Mouse (Mus musculus) lung, postnatal 0 days (tissue): Measurements from ENCODE around the gene Afg3l1. TPM values are rescaled to one million over a fixed set of nuclear protein-coding genes. Genes with fewer than 3 reads are reported as not detected.
"Not testable (repeated sequence)": the region's sequence is repeated elsewhere in the genome, so short reads cannot be mapped to it uniquely, and the experiment has no call there.

Experiments used
- ATAC-seq: fragments of 200-750 bp; cut with Nextera tagmentation; 2 replicates; pipeline ENCODE4 v1.8.0; 2017; ENCODE audit warnings: moderate library complexity
- DNase-seq: peaks from one replicate; pipeline ENCODE4 v3.0.0-alpha.2; 2016; ENCODE audit warnings: low spot score
- H3K27ac ChIP-seq: fragments of 300-500 bp; sonication (generic); 2 replicates; pipeline ENCODE4 v1.5.1; 2014; ENCODE audit warnings: antibody characterized with exemption, mild to moderate bottlenecking, low read length, mixed read lengths
- H3K27me3 ChIP-seq: fragments of 300-500 bp; sonication (generic); replicated peaks from 2 replicates; pipeline ENCODE4 v1.6.1; 2014; ENCODE audit warnings: low read length, mixed read lengths; ENCODE audit not compliant: insufficient read depth
- H3K36me3 ChIP-seq: fragments of 300-500 bp; sonication (generic); 2 replicates; pipeline ENCODE4 v1.6.1; 2014; ENCODE audit warnings: low read length, mixed read lengths; ENCODE audit not compliant: insufficient read depth
- H3K4me1 ChIP-seq: fragments of 300-500 bp; sonication (generic); 2 replicates; pipeline ENCODE4 v1.6.1; 2014; ENCODE audit warnings: antibody characterized with exemption, low read depth, low read length, mixed read lengths; ENCODE audit not compliant: insufficient read depth
- H3K4me2 ChIP-seq: fragments of 300-500 bp; sonication (generic); replicated peaks from 2 replicates; pipeline ENCODE4 v1.6.1; 2014; ENCODE audit warnings: low read depth, mild to moderate bottlenecking, low read length, moderate library complexity, mixed read lengths
- H3K4me3 ChIP-seq: fragments of 300-500 bp; sonication (generic); 2 replicates; pipeline ENCODE4 v1.5.1; 2014; ENCODE audit warnings: low read depth, low read length
- H3K9ac ChIP-seq: fragments of 300-500 bp; sonication (generic); replicated peaks from 2 replicates; pipeline ENCODE4 v1.6.1; 2014; ENCODE audit warnings: low read depth, mild to moderate bottlenecking
- H3K9me3 ChIP-seq: fragments of 300-500 bp; sonication (generic); 2 replicates; pipeline ENCODE4 v1.6.1; 2016; ENCODE audit warnings: low read length, mixed read lengths
- CTCF ChIP-seq: IDR thresholded peaks from 2 replicates; pipeline ENCODE4 v1.5.1; 2016; ENCODE audit warnings: antibody characterized with exemption, mild to moderate bottlenecking
- EP300 ChIP-seq: IDR thresholded peaks from 2 replicates; pipeline ENCODE4 v1.6.1; 2016; ENCODE audit warnings: antibody characterized with exemption, mild to moderate bottlenecking, control low read depth
- WGBS: fragments of 180-500 bp; shearing (Covaris S2); extraction: QIAGEN DNeasy Blood & Tissue Kit; methylation state at CpG from one replicate; pipeline ENCODE4 v1.1.7; 2014; 5-methylcytosine and 5-hydroxymethylcytosine counted together
- polyA plus RNA-seq: library from polyadenylated mRNA; unstranded; fragments of >200 nt; fragmentation: Nextera tagmentation; extraction: Ambion mirVana; gene quantifications from 2 replicates; pipeline ENCODE4 v1.2.1, GENCODE M21; 2015

Gene Afg3l1
- polyA plus RNA-seq, 1 experiment from 2014 or later: 28.3 TPM

DNA sequence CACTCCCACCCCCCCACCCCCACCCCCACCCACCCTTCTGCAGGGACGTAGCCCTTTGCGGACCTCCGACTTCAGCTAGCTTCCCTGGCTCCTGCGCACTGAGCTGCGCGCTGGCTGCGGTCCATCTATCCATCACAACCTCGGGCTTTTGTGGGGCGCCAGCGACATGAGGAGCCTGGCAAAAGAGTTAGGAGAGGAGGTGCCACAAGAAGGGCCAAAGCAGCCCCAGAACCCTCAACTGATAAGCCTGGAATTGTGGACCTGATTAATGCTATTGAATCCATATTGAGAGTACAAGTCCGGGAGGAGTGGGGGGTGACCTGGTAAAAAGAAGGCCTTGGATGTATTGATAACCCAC, 37.8 kb downstream of the Afg3l1 start:
- H3K27me3 ChIP-seq: peaks cover 23% of the 10 kb centered on the region
- no peak overlapping the region for H3K27ac ChIP-seq
- H3K9ac ChIP-seq: no peak overlapping the region
- no peaks in the 10 kb centered on the region for H3K36me3 ChIP-seq
- no peak for ATAC-seq
- 2% methylated on average over 11 of the region's 11 CpGs for WGBS
- DNase-seq: no peak
- H3K4me3 ChIP-seq: peak overlapping the region; percentile 50; the same call in 1 of the 2 replicates
- no peaks in the 10 kb centered on the region for H3K9me3 ChIP-seq
- peak overlapping the region; percentile 95 for H3K4me2 ChIP-seq
- TF ChIP-seq EP300: no peak
- TF ChIP-seq CTCF: no peak
- H3K4me1 ChIP-seq: no peaks in the 10 kb centered on the region

DNA sequence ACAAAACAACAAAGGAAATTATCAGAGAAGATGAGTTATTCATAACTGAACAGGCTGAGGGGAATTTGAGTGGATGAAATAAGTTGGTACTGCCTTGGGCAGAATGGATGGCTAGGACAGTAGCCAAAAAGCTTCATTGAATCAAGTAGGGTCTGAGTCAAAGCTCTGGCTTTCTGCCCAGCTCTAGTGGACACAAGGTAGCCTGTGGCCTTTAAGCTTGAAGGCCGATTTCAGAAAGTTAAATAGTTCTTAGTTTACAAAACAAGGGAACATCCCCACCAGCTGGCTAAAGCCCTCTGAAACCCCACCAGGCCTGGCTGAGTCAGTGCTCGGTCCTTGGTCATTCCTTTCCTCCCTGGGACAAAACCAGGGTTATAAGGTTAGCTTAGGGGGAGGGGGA, 38.9 kb downstream of the Afg3l1 start:
- no peak for TF ChIP-seq CTCF
- no peak for TF ChIP-seq EP300
- H3K36me3 ChIP-seq: no peaks in the 10 kb centered on the region
- no peaks in the 10 kb centered on the region for H3K9me3 ChIP-seq
- H3K4me3 ChIP-seq: no peak overlapping the region
- H3K9ac ChIP-seq: no peak overlapping the region
- DNase-seq (no peak), ATAC-seq (no peak)
- no peaks in the 10 kb centered on the region for H3K4me1 ChIP-seq
- H3K4me2 ChIP-seq: no peak overlapping the region
- H3K27me3 ChIP-seq: peaks cover 23% of the 10 kb centered on the region
- WGBS: 42% methylated on average over 2 of the region's 2 CpGs
- no peak overlapping the region for H3K27ac ChIP-seq

DNA sequence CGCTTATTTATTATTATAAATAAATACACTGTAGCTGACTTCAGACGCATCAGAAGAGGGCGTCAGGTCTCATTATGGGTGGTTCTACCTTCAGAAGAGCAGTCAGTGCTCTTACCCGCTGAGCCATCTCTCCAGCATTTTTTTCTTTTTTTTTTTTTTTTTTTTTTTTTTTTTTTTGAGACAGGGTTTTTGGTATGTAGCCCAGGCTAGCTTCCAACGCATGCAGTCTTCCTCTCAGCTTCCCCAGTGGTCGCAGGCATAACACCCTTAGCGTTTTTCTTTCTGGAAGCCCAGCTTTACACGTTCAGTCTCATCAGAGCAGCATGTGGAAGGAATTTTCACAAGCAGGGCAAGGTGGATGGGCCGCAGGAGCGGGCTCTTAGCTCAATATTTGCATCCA, 40.5 kb downstream of the Afg3l1 start:
- Histone ChIP-seq H3K27ac (no peak overlapping the region), H3K27me3 (peaks cover 19% of the 10 kb centered on the region), H3K36me3 (no peaks in the 10 kb centered on the region), H3K4me3 (no peak overlapping the region), H3K4me1 (no peaks in the 10 kb centered on the region), H3K9me3 (no peaks in the 10 kb centered on the region), H3K4me2 (peak overlapping the region; percentile 72), H3K9ac (no peak overlapping the region)
- no peak for DNase-seq
- ATAC-seq: no peak
- 33% methylated on average over 10 of the region's 10 CpGs for WGBS
- TF ChIP-seq CTCF (no peak), EP300 (no peak)

DNA sequence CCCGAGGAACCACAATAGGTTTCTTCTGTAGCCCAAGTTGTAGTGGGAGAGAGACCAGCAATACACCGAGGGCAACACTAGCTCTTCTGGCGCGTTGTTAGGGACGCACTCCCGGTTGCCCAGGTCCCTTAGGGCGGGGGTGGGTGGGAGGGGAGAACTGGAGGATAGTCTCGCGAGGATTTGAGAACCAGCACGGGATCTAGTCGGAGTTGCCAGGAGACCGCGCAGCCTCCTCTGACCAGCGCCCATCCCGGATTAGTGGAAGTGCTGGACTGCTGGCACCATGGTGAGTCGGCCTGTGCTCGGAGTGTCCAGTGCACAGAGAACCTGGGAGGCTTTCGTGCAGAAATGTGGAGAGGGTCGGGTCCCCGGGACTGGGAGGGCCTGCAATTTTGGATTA, 41.0 kb downstream of the Afg3l1 start, which contains the start of gene Gas8:
Gas8 (plus strand) TSS at position 168 of the 400 bp plus-strand sequence.
- Histone ChIP-seq H3K4me3 (peak within 1 kb of the TSS; percentile 61), H3K9ac (peak within 1 kb of the TSS; percentile 55), H3K36me3 (no peaks in the 10 kb centered on the region), H3K27ac (no peak within 1 kb of the TSS), H3K9me3 (no peaks in the 10 kb centered on the region), H3K4me1 (no peaks in the 10 kb centered on the region), H3K27me3 (peaks cover 14% of the 10 kb centered on the region), H3K4me2 (peak within 1 kb of the TSS; percentile 72)
- TF ChIP-seq EP300 (no peak), CTCF (peak; percentile 51)
- WGBS: under 1% methylated on average over 20 of the region's 20 CpGs
- ATAC-seq: peak; percentile 99
- DNase-seq: peak; percentile 98

DNA sequence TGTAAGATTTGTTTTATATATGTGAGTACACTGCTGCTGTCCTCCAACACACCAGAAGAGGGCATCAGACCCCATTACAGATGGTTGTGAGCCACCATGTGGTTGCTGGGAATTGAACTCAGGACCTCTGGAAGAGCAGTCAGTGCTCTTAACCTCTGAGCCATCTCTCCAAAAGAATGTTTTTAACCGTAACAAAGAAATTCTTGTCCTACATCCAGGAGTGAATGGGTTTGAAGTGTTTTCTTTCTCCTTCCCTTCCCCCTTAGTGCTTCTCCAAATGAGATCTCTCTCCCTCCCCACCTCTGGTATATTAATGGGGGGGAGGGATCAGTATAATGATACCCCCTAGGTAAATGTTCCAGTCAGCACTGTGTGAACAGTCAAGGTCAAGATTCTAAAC, 42.3 kb downstream of the Afg3l1 start:
- WGBS: 69% methylated on average over 1 of the region's 1 CpGs
- not testable (repeated sequence) for H3K9me3 ChIP-seq, H3K4me2 ChIP-seq, H3K9ac ChIP-seq, H3K27ac ChIP-seq, H3K36me3 ChIP-seq, H3K4me1 ChIP-seq, DNase-seq, H3K27me3 ChIP-seq, ATAC-seq, H3K4me3 ChIP-seq

DNA sequence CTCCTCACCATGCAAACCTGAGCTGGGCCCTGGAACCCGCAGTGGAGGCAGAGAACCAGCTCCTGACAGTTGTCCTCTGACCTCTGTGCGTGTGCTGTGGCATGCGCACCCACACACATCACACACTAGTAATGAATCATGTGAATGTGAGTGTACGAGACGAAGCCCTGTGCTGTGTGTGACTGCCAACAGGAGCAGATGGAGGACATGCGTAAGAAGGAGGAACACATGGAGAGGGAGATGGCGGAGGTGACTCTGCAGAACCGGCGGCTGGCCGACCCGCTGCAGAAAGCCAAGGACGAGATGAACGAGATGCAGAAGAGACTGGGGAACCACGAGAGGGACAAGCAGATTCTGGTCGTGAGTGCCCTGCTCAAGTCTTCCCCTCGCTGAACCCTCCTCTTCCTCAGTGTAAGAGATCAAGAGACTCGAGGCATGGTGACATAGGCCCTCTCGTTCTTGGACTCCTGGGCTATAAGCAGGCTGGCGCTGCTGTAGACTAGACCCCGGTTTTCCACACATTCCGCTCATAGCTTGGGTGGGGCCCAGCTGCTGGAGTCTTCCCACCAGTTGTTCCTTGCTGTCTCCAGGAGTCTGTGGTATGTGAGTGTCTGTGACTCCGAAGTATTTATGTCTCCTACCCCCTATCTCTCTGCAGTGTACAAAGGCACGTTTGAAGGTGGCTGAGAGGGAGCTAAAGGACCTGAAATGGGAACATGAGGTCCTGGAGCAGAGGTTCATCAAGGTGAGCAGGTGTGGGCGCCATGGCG, 50.2 kb downstream of the Afg3l1 start:
- Histone ChIP-seq H3K4me1 (no peaks in the 10 kb centered on the region), H3K4me3 (no peak overlapping the region), H3K9me3 (no peaks in the 10 kb centered on the region), H3K27ac (no peak overlapping the region), H3K27me3 (no peaks in the 10 kb centered on the region), H3K36me3 (peaks cover 34% of the 10 kb centered on the region), H3K9ac (no peak overlapping the region), H3K4me2 (no peak overlapping the region)
- WGBS: 82% methylated on average over 25 of the region's 25 CpGs
- ATAC-seq: no peak
- no peak for TF ChIP-seq CTCF
- no peak for TF ChIP-seq EP300
- DNase-seq: no peak
